Mouse (Mus musculus): Measurements from ENCODE around the gene Dcun1d4.
A peak's percentile ranks its signal among the peaks of the same experiment; 100 is the strongest.
"Not testable (repeated sequence)": the region's sequence is repeated elsewhere in the genome, so short reads cannot be mapped to it uniquely, and the experiment has no call there.

Gene Dcun1d4

DNA sequence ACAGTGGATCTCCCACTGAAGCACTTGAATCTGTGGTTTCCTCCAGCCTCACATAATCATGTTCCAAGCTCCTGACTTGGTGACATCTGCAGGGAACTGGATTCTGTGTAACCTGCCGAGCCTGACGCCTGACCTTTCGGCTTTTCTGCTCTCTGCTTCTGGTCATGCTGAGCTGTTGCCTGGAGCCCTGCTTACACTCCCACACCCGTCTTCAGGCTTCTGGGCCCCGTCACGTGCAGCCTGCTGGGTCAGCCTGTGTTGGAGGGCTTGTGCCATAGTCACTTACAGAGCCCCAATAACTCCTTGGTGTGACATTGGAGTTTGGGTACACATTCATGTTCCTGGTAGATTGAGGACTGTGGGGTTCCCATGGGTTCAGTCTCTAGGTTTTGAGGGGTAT, 64.8 kb downstream of the Dcun1d4 start:
- no peak for DNase-seq (ENCODE audit: low read depth, low spot score)

DNA sequence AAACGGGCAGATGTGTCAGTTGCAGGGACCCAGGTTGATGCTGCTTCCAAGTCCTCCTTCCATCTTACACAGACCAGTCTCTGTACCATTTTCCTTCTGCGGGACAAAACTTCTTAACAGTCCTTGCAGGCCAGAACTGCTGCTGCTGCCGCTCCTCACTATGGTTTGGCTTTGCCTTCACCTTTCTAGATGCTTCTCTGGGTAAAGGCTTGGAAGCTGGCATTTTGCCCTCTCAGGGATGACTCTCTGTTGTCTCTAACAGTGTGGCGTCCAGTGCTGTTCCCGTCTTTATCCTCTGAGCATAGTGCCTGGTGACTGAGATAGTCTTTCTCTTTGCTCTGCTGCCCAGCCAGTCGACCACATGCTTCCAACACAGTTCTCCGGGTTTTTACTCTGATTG, 66.5 kb downstream of the Dcun1d4 start:
- no peak for DNase-seq (ENCODE audit: low read depth, low spot score)

DNA sequence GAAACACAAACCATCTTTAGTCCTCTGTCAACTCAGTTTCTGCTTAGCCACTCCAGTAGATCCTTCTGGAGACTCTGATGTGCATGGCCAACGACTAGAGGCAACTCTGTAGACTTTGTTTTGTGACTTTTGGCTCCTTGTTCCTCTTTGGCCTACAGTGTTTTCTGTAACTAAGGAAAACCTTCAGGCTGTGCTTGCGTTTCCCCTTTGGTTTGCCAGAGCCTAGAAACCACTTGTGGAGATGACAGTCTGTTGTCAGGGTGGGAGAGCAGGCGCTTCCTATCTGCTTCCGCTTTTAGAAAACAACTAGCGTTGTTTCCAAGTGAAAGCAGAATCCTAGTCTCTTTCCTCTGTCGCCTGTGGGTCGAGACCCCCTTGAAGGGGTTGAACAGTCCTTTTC, 67.4 kb downstream of the Dcun1d4 start:
- DNase-seq (ENCODE audit: low read depth, low spot score), result no peak

DNA sequence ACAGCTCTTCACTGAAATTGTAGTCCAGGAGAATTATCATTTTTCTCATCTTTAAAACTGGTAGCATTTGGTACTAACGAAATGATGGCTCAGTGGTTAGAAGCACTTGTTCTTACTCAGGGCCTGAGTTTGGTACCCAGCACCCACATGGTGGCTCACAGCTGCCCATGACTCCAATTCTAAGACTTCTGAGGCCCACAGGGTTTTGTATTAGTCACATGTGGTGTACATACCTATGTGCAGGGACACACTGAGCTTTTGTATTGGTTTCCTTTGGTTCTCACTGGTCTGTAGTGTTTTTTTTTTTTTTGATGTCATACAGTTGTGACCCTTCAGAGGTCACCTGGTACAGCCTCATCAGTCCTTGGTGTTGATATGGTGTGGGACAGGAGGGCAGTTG, 68.0 kb downstream of the Dcun1d4 start:
- DNase-seq (ENCODE audit: low read depth, low spot score), result no peak

DNA sequence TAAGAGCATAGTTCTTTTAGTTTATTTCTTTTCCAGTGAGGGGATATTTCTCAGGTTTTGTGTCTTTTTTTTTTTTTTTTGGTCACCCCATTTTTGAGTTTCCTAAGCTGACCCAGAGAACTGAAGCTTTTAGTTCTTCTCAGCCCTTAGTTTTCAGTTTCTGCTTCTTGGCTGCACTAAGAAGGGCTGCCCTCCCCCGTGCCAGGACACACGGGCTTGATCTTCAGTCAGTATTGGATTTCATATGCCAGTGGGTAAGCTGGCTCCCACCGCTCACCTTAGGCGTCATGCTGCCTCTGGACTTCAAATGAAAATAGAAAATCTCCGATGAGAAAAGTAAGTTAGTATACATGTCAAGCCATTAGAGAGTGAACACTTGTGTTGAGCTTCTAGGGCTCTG, 71.0 kb downstream of the Dcun1d4 start:
- no peak for DNase-seq (ENCODE audit: low read depth, low spot score)

DNA sequence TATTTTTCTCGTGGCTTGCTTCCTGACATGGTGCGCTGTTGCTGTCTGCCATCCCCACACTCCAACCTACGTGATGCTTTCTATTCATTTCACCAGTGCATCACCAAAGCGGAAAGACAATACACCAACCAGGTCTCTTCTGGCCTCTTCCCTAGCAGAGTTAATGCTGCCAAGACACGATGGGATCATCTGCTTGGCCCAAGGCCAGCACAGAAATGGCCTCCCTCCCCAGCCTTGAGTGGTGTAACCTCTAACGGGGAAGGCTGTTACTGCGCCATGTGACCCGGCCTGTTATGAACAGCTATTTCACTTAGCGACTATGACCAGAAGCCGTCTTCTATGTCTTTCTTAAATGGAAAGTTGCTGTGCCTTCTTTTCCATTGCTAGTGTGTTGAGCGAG, 73.1 kb downstream of the Dcun1d4 start:
- DNase-seq (ENCODE audit: low read depth, low spot score), result no peak

DNA sequence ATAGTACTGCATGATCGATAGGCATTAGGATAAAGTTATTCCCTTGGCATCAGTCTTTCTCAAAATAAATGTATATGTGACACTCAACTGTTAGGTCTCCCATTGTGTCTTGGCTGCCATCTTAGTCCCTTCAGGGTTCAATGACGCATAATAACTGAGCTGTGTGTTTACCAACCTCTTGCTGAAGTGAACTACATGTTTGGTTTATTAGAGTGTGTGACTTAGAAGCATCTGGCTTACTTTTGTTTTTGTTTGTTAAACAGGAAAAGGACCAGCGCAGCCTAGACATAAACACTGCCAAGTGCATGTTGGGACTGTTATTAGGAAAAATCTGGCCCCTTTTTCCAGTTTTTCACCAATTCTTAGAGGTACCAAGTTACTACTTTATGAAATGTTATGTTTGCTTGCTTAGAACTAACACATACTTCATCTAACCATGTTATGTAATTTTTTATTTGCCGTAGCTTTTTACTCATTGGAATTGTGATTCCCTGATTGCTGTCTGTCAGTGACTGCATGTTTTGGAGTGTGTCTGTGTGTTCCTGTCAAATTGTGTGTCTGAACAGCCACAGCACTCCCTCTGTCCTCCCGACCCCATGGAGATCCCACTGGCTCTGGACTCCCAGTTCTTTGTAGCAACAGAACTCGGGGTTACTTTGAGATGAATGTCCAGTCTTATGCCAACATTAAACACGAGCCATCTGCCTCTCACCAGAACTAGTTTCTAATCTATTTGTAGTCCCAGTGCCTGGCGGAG, 74.5 kb downstream of the Dcun1d4 start:
- no peak for DNase-seq (ENCODE audit: low read depth, low spot score)

DNA sequence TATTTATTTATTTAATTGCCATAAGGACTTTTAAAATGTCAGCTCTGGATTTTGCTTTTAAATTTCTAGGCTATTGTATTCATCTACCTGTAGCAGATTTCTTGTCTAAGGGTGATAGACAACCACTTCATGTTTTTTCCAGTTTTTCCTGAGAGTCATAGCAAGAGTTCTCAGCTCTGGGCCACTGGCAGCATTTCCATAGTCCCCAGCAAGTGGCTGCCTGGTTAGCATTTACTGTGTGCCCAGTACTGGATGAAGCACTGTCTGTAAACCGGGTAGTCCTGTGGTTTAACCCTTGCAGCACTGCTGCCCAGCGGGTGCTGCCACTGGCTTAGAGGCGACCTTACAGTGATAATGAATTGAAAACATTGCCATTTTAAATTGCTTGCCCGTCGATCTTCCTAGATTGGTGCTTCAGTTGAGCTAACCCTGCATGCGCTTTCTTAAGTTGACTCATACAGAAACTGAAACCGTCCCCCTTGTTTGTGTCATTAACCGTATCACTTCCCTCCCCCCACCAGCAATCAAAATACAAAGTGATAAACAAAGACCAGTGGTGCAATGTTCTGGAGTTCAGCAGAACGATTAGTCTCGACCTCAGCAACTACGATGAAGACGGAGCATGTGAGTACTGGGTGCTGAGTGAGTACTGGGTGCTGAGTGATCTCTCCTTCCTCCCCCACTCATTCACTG, 76.1 kb downstream of the Dcun1d4 start:
- peak; percentile 66 for DNase-seq (ENCODE audit: low read depth, low spot score)

DNA sequence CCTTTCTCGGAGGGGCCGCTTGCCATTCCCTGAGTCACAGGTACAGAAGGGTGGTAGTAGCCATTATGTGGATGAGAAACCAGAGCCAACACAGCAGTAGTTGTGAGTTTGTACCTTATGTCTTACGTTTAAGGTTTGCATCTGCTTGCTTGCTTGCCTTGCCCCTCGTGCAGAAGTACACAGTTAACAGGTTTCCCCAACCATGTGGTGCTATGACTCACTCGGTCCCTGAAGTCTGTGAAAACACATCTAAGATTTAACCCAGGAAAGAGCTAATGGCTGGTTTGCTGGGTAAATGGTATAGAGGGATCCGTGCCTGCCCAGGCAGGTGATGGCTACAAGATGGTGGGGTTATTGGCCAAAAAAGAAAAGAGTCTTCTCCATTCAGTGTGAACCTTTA, 78.0 kb downstream of the Dcun1d4 start:
- DNase-seq (ENCODE audit: low read depth, low spot score), result no peak

DNA sequence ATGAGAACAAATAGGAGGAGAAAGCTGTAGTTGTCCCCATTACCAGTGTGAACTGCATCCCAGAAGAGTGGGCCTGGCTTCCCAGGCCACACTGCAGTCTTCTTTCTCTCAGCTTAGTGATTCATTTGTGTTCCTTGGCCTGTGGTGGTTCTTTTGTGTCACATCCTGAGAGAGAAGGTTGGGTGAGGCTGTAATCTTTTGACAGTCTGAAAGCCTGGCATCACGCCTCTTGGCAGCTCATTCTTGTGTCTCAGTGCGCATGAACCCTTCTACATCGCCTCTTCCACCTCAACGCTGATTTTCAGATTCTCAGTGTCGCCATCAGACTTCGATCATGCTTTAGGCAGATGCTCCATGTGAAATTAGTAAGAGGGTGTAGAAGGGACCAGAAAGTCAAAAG, 83.2 kb downstream of the Dcun1d4 start:
- DNase-seq (ENCODE audit: low read depth, low spot score), result no peak

DNA sequence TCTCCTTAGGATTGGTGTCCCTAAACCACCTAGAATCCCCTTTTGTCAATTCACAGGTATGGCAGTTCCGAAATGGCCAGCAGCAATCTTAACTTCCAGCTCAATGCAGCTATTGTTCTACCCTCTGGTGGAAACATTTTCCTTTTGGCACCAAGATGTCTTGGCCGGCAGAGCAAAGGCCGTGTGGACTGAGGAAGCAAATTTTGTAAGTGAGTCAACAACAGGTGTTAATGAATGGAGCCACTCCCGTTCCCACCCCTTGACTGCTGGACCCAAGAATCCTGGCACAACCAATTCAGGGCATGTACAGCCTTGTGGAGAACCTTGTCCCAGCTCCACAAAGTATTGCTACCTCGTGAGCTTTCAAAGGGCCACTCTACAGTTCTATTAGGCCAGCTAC, 85.3 kb downstream of the Dcun1d4 start:
- DNase-seq (ENCODE audit: low read depth, low spot score), result no peak

DNA sequence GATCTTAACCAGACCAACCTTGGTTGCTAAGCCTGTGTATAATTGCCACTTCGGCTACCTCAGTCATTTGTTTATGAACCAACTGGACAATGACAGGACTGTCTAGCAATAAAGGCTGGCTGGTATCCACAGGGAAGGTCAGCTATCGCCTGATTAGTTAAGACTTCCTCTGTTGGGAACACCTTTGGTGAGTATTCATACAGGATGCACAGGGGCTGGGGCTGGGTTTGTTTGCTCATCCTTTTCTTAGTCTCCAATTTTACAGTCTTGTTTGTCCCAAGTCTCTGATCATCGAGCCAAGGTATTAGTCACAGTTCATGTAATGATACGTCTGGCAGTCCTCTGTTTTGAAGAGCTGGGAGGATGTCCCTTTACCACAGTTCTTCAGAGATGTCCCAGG, 86.1 kb downstream of the Dcun1d4 start:
- DNase-seq (ENCODE audit: low read depth, low spot score), result no peak

DNA sequence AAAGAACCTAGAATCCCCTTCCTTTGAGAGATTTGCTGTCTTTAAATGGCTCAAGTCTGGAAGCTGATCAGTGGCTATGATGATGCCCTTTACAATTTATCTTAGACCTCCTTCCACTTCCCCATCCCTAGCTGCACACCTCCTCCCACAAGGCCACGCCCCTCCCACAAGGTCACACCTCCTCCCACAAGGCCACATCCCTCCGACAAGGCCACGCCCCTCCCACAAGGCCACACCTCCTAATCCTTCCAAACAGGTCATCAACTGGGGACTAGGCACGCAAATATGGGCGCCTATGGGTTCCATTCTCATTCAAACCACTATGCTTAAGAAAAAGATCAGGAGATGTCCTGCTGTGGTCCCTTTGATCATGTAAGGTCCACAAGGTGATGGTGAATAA, 88.4 kb downstream of the Dcun1d4 start:
- DNase-seq (ENCODE audit: low read depth, low spot score), result peak; percentile 42

DNA sequence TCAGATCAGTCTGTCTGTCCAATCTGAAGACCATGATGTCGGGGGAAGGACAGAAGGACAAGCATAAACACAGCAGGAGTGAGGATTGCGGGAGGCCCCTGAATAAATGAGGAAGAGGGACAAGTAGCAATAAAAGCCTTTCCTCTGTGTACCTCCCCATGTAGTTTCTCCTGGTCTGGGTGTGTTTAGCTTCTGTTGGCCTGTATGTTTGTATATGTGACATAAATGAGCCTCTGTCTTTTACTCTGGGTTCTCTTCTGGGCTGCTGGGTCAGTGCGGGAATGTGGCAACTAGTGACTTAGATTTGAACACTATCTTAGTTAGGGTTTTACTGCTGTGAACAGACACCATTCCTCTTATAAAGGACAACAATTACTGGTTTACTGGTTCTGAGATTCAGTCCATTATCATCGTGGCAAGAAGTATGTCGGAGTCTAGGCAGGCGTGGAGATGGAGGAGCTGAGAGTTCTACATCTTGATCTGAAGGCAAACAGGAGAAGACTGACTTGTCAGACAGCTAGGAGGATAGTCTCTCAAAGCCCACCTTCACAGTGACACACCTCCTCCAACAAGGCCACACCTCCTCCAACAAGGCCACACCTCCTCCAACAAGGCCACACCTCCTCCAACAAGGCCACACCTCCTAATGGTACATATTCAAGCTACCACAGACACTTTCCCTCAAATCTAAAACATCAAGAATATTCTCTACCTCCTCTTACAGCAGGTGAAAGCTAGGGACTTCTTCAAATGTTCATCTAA, 90.8 kb downstream of the Dcun1d4 start:
- DNase-seq (ENCODE audit: low read depth, low spot score), result no peak

DNA sequence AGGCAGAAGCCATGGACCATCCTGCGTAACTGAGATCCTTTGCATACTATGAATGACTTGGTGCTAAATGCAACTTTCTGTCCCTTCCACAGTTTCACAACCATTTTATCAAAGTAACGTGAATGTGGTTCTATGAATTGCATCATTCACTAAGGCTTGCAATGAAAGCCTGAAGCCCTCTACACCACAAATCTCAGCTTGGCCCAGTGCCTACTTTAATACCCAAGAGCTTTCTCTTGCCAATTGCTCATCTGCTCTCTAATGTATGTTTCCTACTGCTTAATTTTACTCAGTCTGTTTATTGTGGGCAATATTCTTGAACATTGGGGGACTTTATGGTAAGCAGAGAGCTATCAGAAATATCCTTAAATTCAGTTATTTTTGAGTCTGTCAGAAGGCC, 92.0 kb downstream of the Dcun1d4 start:
- no peak for DNase-seq (ENCODE audit: low read depth, low spot score)

DNA sequence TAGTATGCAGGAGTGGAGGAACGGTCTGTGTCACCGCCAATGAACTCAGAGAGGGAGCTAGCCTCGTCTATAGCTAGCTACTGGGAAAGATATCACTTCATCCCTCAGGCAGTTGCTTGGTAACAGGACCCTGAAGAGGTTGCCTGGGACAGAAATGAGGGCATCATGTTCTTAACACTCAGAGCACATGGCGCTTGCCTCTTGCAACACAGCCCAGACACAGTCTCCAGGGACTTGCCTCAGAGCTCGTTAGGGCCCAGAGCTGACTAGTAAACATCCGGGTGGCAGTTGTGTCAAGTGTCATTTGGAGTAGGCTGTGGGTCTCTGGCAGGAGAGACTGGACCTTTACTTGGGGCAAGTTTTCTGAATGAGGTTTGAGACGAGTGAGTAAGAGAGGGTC, 93.0 kb downstream of the Dcun1d4 start:
- DNase-seq (ENCODE audit: low read depth, low spot score), result no peak

DNA sequence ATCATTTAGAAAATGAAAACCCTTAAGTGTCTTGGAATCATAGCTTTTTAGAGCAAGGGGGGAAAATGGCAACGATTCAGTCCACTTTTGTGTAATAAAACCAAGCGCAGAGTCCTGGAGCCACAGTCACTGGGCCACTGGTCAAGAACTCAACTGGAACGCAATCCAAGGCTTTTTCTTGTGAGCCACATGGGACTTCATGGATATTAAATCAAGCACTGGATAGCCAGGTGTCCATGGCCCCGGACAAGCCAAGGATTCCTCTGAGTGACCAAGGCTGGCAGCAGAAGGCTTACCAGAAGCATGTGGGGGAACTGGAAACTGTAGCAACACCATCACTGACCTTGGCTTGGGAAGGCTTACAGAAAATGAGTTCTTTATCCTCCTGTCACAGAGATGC, 93.8 kb downstream of the Dcun1d4 start:
- no peak for DNase-seq (ENCODE audit: low read depth, low spot score)

DNA sequence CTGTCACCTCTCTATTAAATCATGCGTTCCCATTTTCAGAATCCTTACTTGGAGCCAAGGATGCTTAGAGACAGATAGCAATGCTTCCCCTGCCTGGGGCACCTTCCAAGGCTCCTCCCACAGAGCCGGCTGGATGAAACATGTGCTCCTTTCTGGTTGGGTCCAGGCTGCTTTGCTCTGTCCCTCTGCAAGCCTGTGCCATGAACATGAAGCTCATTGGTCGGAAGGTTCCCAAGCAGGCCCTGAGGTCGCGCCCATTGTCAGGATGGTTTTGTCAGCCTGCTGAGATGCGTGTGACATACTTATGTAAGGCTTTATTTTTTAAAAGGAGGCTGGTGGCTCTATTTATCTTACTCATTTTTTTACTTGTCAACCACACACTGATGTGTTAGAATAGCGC, 95.9 kb downstream of the Dcun1d4 start:
- no peak for DNase-seq (ENCODE audit: low read depth, low spot score)

DNA sequence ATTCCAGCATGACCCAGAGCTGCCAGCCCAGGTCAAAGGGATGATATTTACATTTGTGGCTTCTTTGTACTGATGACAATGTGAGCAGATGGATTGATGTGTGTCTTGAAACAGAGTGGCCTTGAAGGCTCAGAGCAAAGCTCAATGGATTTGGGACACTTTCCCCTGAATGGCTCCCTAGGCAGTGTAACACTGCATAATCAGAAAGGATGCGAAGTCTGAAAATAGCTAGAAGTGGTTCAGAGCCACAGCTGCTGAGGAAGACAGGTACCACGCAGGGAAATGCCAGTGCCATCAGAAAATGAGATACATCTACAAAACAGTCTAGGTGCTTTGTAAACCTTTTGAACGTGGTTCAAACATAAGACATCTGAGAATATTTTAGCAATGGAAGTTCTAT, 97.3 kb downstream of the Dcun1d4 start:
- no peak for DNase-seq (ENCODE audit: low read depth, low spot score)

DNA sequence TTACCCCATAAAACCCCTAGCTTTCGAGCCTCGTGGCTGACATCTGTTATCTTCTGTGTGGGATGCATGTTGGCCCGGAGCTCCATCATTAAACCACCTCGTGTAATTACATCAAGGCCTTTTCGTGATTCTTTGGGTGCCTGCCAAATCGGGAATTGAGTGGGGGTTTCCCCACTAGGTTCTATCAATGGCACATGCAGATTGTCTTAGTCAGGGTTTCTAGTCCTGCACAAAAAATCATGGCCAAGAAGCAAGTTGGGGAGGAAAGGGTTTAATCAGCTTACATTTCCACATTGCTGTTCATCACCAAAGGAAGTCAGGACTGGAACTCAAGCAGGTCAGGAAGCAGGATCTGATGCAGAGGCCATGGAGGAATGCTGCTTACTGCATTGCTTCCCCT, 103.2 kb downstream of the Dcun1d4 start:
- DNase-seq (ENCODE audit: low read depth, low spot score), result not testable (repeated sequence)

DNA sequence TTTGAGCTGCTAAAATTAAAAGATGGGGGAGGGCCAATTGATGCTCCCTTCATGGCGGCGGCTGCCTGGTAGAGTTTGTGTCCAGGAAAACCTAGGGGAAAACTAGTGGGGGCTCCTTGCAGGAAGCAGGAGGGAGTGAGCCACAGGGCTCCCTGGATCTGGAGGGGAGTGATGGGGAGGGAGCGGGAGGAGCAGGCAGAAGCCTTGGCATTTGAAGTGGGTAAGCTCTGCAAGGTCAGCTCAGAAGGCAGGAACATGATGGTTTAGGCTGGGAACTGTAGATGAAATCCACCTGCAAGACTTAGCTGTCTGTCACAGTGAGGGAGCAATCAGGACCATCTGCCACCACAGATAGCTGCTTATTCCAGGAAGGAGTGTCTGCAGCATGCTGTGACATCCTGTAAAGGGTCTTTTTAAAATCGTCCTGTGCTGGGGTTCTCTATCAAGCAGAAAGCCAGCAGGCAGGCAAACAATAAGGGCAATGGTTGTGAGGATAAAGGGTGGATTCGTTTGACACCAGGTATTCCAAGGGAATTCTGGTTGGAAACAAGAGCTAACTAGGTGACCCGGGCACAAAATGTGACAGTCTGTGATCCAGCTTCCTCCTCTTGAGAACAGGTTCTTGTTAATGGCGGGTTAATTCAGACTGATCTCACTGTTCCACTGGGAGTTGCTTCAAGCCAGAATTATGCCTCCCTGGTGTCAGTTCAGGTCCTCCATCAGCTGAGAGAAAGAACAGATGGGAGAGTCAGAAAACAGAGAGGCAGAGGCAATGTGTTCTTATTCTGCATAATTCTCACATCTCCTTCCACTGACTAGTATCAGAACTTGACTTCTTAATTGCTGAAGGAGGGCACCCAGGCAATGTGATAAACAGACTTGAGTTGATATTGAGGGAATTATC, 104.7 kb downstream of the Dcun1d4 start:
- DNase-seq (ENCODE audit: low read depth, low spot score), result no peak

DNA sequence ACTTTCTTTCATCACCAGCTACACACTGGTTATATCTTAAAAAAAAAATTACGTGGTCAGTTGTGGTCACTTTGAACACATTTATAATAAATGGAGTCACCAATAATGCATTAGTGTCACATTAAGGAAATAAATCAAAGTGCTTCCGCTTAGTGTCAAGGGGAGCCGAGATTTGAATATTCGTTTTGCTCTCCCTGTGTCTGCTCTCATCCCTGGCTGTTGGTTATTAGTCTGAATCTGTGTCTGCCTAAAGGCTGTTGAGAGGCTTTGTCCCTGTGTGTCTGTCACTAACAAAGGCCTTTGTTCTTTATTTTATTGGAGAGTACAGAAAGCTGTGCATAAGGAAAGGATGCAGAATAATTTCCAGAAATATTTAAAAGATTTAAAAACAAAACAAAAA, 105.8 kb downstream of the Dcun1d4 start:
- DNase-seq (ENCODE audit: low read depth, low spot score), result no peak

Data from A20 (cell line).